23 mouse cellular contexts compared by ENCODE assay signal in genomic region chr16:25660510-25661235, GRCm38 (mm10). TPM values are rescaled to one million over a fixed set of nuclear protein-coding genes. Genes with fewer than 3 reads are reported as not detected.
DNase-seq lines count a peak whose midpoint lies in the region; ATAC-seq and TF ChIP-seq lines count a peak whose summit lies in the region.
"Had no signal": no experiment of that assay in that cellular context is flagged by ENCODE, and none has a peak within 500 bp of the region (broad histone marks: within the 10 kb centered on the region; RNA-seq: fewer than 3 reads in every experiment).

No protein-coding gene starts in this region.

- no peak for TF ChIP-seq EP300 in heart, adult 2 months (IDR thresholded peaks at IDR 0.05; ENCODE audit: insufficient read depth, low read depth, low read length)

- no peak overlapping the region for H3K4me2 ChIP-seq in kidney, embryonic 14.5 days (replicated peaks; ENCODE audit: low read depth, low read length)
- no peak overlapping the region for H3K4me2 ChIP-seq in hindbrain, embryonic 16.5 days (ENCODE audit: low read length)
- H3K4me2 ChIP-seq: intestine, embryonic 15.5 days; liver, embryonic 11.5 days; lung, embryonic 15.5 days had no signal

- no peak for TF ChIP-seq POLR2A in brain, embryonic 14.5 days (IDR thresholded peaks at IDR 0.05; ENCODE audit: borderline replicate concordance, extremely low read depth, insufficient read depth, insufficient read length, poor library complexity, severe bottlenecking)
- no peak for TF ChIP-seq POLR2A in heart, adult 2 months (IDR thresholded peaks at IDR 0.05; ENCODE audit: insufficient read depth, low read depth, low read length)

- H3K27me3 ChIP-seq in kidney, embryonic 14.5 days (ENCODE audit: control insufficient read depth, insufficient read depth, low read length) = no peaks in the 10 kb centered on the region
- no peaks in the 10 kb centered on the region for H3K27me3 ChIP-seq in hindbrain, embryonic 16.5 days (replicated peaks; ENCODE audit: control insufficient read depth, insufficient read depth, low read length)
- no peaks in the 10 kb centered on the region for H3K27me3 ChIP-seq in heart, embryonic 10.5 days (ENCODE audit: insufficient read depth, poor library complexity, severe bottlenecking)
- no peaks in the 10 kb centered on the region for H3K27me3 ChIP-seq in heart, adult 2 months (ENCODE audit: control insufficient read depth, insufficient read depth, low read length)
- H3K27me3 ChIP-seq: CH12.LX; intestine, embryonic 15.5 days; lung, embryonic 15.5 days had no signal

- intact Hi-C loops in heart, adult 2 months (cut with DNase I) = no loop called here

- ATAC-seq in kidney, embryonic 14.5 days (ENCODE audit: low FRiP score, low TSS enrichment) = peak; percentile 78; the same call in 1 of the 2 replicates
- peak; percentile 64; the same call in 1 of the 2 replicates for ATAC-seq in hindbrain, embryonic 16.5 days
- ATAC-seq: activated CD4-positive, CD25-positive, alpha-beta regulatory T cell, adult 4 months; intestine, embryonic 15.5 days had no signal

- H3K4me3 ChIP-seq in kidney, embryonic 14.5 days (ENCODE audit: low read length) = no peak overlapping the region
- no peak overlapping the region for H3K4me3 ChIP-seq in hindbrain, embryonic 16.5 days (ENCODE audit: low read length)
- H3K4me3 ChIP-seq in heart, embryonic 10.5 days = no peak overlapping the region
- no peak overlapping the region for H3K4me3 ChIP-seq in heart, adult 2 months
- H3K4me3 ChIP-seq: erythroblast, embryonic 14.5 days; intestine, embryonic 15.5 days; lung, embryonic 15.5 days had no signal

- 58% methylated on average over 9 of the region's 9 CpGs for WGBS in kidney, embryonic 14.5 days
- 51% methylated on average over 9 of the region's 9 CpGs for WGBS in hindbrain, embryonic 16.5 days
- WGBS in heart, embryonic 10.5 days = 89% methylated on average over 9 of the region's 9 CpGs
- 89% methylated on average over 9 of the region's 9 CpGs for WGBS in heart, adult 2 months

- no peaks in the 10 kb centered on the region for H3K9me3 ChIP-seq in kidney, embryonic 14.5 days (ENCODE audit: control insufficient read depth, low read length)
- no peaks in the 10 kb centered on the region; the same call in 1 of the 2 replicates for H3K9me3 ChIP-seq in hindbrain, embryonic 16.5 days (ENCODE audit: control insufficient read depth, low read length)
- no peaks in the 10 kb centered on the region for H3K9me3 ChIP-seq in heart, embryonic 10.5 days
- H3K9me3 ChIP-seq: intestine, embryonic 15.5 days; lung, embryonic 15.5 days had no signal

- no peaks in the 10 kb centered on the region for H3K36me3 ChIP-seq in kidney, embryonic 14.5 days (ENCODE audit: control insufficient read depth, insufficient read depth, low read length)
- H3K36me3 ChIP-seq in hindbrain, embryonic 16.5 days (ENCODE audit: control insufficient read depth, insufficient read depth, low read length) = no peaks in the 10 kb centered on the region
- no peaks in the 10 kb centered on the region for H3K36me3 ChIP-seq in heart, embryonic 10.5 days
- H3K36me3 ChIP-seq in heart, adult 2 months (ENCODE audit: control insufficient read depth, insufficient read depth, low read length) = no peaks in the 10 kb centered on the region
- H3K36me3 ChIP-seq: intestine, embryonic 15.5 days; lung, embryonic 15.5 days had no signal

- no peak overlapping the region for H3K27ac ChIP-seq in kidney, embryonic 14.5 days (ENCODE audit: low read depth, low read length)
- no peak overlapping the region for H3K27ac ChIP-seq in hindbrain, embryonic 16.5 days (ENCODE audit: low read depth, low read length)
- no peak overlapping the region for H3K27ac ChIP-seq in heart, embryonic 10.5 days
- no peak overlapping the region for H3K27ac ChIP-seq in heart, adult 2 months
- H3K27ac ChIP-seq: intestine, embryonic 15.5 days; lung, embryonic 15.5 days had no signal

- no peaks in the 10 kb centered on the region for H3K4me1 ChIP-seq in kidney, embryonic 14.5 days (ENCODE audit: control insufficient read depth, insufficient read depth, low read length)
- no peaks in the 10 kb centered on the region for H3K4me1 ChIP-seq in hindbrain, embryonic 16.5 days (ENCODE audit: control insufficient read depth, insufficient read depth, low read depth, low read length)
- no peaks in the 10 kb centered on the region for H3K4me1 ChIP-seq in heart, embryonic 10.5 days
- no peaks in the 10 kb centered on the region for H3K4me1 ChIP-seq in heart, adult 2 months (ENCODE audit: control insufficient read depth, insufficient read depth, low read length)
- H3K4me1 ChIP-seq: intestine, embryonic 15.5 days; lung, embryonic 15.5 days had no signal

- no peaks in the 10 kb centered on the region for H3K79me2 ChIP-seq in heart, adult 2 months (replicated peaks; ENCODE audit: control insufficient read depth, insufficient read depth, low read length)

- TF ChIP-seq CTCF in brain, embryonic 14.5 days (IDR thresholded peaks at IDR 0.05; ENCODE audit: borderline replicate concordance, extremely low read depth, insufficient read depth, insufficient read length) = no peak
- no peak for TF ChIP-seq CTCF in heart, adult 2 months (IDR thresholded peaks at IDR 0.05)

- no peak for DNase-seq in kidney, postnatal 25 days
- peak; percentile 12 for DNase-seq in Muller cell, postnatal 12 days (ENCODE audit: inconsistent ontology term)
- DNase-seq in brain, embryonic 14.5 days (ENCODE audit: low read depth) = peak; percentile 82
- no peak for DNase-seq in heart, embryonic 10.5 days (ENCODE audit: low spot score)
- no peak for DNase-seq in heart, adult 2 months
- DNase-seq in adrenal gland, adult 2 months = no peak
- DNase-seq: cerebellum, adult 11 months; heart, adult 18-20 months; heart, postnatal 10 days; kidney, postnatal 36 days; layer of hippocampus, postnatal 36 days; left cerebral cortex, postnatal 4 days; right cerebral cortex, postnatal 14 days; thymus, postnatal 36 days had no signal

- H3K9ac ChIP-seq in kidney, embryonic 14.5 days (ENCODE audit: low read depth, low read length) = no peak overlapping the region
- no peak overlapping the region for H3K9ac ChIP-seq in hindbrain, embryonic 16.5 days (ENCODE audit: low read depth, low read length)
- H3K9ac ChIP-seq in heart, adult 2 months (ENCODE audit: low read depth, low read length) = no peak overlapping the region
- H3K9ac ChIP-seq: intestine, embryonic 15.5 days; lung, embryonic 15.5 days had no signal

RNA-seq across cellular contexts. Expression of gene Trp63, which starts 22.9 kb away (rescaled TPM):
- 0.20 and 0.83 TPM in 2 replicates for polyA plus RNA-seq in kidney, embryonic 14.5 days (2014; fragmentation: Nextera tagmentation; extraction: Ambion mirVana)
- 1.9 and 2.2 TPM in 2 replicates for polyA plus RNA-seq in brain, embryonic 14.5 days (2012; rRNA removed)
- polyA plus RNA-seq in hindbrain, embryonic 16.5 days (2015; fragmentation: Nextera tagmentation; extraction: Ambion mirVana) = 0.14 and 0.18 TPM in 2 replicates
- 1.7 and 5.7 TPM in 2 replicates for polyA plus RNA-seq in heart, embryonic 10.5 days (2016; fragmentation: Nextera tagmentation; extraction: Ambion mirVana)
- under 1 TPM; 0.41 to 0.63 TPM for total RNA-seq in heart, adult 2 months (2021)
- 0.97 and 1.1 TPM in 2 replicates for polyA plus RNA-seq in heart, adult 2 months (2012; rRNA removed)
- total RNA-seq in adrenal gland, adult 2 months (2021) = under 1 TPM; 0.14 to 0.21 TPM
- 0.07 and 0.15 TPM in 2 replicates for polyA plus RNA-seq in adrenal gland, adult 2 months (2012; rRNA removed)
- total RNA-seq: monocyte, adult 5-6 weeks had no signal
- polyA plus RNA-seq: activated CD4-positive, CD25-positive, alpha-beta regulatory T cell, adult 4 months; erythroblast, embryonic 14.5 days had no signal

Comparison
In these comparisons a context has a peak if more than half of its experiments do, and no peak if none do; other contexts are left out.
1. DNase-seq: peak in Muller cell, postnatal 12 days (single experiment) and brain, embryonic 14.5 days (single experiment); none in kidney, postnatal 25 days (0 of 2), heart, embryonic 10.5 days (single experiment), heart, adult 2 months (0 of 2) and adrenal gland, adult 2 months (single experiment).